Mouse (Mus musculus) urinary bladder, postnatal 36 days (tissue): Measurements from ENCODE around the gene Plin2.
"Not testable (repeated sequence)": the region's sequence is repeated elsewhere in the genome, so short reads cannot be mapped to it uniquely, and the experiment has no call there.

ENCODE experiments used
- DNase-seq, 2 experiments: peaks; one replicate each; pipeline ENCODE4 v3.0.0; 2022; ENCODE audit warnings: low spot score in 2 of 2, mixed read lengths in 1 of 2

The Plin2 gene

GRCm38 (mm10) chr4:86683746-86684145 lies 13.9 kb upstream of the Plin2 start:
- no peak for DNase-seq

DNA sequence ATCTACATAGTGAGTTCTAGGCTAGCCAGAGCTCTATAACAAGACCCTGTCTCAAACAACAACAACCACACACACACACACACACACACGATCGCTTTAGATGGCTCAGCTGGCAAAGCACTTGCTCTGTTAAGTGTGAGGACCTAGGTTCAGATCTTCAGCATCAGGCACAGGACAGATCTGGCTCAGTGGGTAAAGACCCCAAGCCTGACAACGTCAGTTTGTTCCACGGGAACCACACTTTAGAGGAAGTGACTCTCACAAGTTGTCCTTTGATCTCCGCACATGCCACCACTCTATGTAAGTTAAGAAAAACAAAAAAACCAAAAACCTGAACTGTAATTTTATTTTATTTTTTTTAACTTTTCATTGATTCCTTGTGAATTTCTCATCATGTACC lies 13.4 kb upstream of the Plin2 start:
- DNase-seq, result no peak

DNA sequence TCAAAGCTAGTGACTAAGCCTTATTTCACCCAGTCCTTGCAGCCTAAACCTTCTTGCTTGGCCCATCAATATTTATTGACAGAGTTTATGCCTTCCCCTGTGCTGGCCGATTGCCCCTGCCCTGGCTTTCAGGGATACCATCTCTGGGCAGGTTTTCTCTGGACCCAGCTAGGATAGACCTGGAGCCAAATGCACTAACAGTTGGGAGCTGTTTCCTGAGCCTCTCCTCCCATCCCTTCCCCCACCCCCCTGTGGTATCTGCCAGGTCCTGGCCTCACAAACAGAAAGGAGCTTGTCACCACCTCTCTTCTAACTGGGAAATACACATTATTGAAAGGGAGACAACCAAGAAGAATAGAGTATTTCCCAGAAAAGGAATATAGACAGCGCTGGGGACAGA lies 12.0 kb upstream of the Plin2 start:
- DNase-seq, result no peak

DNA sequence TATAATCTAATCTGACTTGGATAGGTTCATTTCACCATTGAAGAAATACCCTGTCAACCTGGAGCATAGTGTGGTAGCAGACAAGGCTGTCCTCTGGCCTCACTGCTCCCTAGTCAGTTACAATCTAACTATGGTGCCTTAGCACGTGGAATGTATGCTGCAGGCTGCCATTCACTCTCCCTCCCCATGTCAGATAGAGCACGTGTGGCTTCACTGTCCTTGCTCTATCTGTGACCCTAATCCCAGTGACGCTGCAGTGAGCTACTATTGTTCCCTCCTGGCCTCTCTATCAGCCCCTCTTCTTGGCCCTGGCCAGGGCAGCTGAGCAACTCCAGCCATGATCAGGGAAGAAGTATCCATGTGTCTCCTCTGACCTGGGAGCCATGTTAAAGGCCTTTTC lies 11.6 kb upstream of the Plin2 start:
- DNase-seq, result no peak

- no peak for DNase-seq
Measured at GRCm38 (mm10) chr4:86679686-86680085, 9.8 kb upstream of the Plin2 start.

GRCm38 (mm10) chr4:86676756-86677155 lies 6.9 kb upstream of the Plin2 start:
- no peak for DNase-seq

- not testable (repeated sequence) for DNase-seq
Measured at GRCm38 (mm10) chr4:86674739-86675138, 4.9 kb upstream of the Plin2 start.

DNA sequence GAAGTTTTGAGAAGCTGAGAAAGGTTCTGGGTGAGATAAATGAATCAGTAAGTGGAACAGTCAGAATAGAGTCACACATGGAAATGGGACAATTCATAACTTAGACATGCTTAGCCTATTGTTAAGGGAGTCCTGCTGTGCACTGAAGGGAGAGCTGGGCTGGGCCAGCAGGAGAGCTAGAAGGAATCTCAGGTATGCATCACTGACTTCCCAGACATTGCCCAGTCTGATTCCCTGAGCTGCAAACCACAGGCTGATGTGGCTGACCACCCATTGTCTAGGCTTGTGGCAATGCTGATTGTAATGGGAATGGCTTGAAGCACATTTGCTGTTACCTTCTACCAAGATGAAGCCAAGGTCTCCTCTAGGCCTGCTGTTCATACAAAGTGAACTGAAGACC lies 4.3 kb upstream of the Plin2 start:
- DNase-seq, result not testable (repeated sequence)

- DNase-seq, result no peak
Measured at GRCm38 (mm10) chr4:86672450-86672849, 2.6 kb upstream of the Plin2 start.

DNA sequence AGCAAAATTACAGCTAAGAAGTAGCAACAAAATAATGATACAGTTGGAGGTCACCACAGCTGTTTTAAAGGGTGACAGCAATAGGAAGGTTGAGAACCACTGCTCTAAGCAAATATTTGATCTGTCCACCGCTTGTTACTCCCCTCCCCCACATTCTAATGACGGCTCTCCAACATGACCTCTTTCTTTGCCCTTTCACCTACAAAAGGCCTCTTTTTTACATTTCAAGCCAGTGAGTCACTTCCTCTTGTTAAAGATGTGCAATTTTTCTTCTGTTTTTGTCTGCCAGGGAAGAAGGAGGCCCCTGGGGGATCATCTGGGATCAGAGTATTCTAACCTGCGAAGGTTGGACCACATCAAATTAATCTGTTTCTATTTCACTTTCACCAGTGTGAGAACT lies 1.9 kb upstream of the Plin2 start:
- DNase-seq, result no peak

GRCm38 (mm10) chr4:86670582-86671306 lies 884 bp upstream of the Plin2 start:
- DNase-seq, result no peak

DNA sequence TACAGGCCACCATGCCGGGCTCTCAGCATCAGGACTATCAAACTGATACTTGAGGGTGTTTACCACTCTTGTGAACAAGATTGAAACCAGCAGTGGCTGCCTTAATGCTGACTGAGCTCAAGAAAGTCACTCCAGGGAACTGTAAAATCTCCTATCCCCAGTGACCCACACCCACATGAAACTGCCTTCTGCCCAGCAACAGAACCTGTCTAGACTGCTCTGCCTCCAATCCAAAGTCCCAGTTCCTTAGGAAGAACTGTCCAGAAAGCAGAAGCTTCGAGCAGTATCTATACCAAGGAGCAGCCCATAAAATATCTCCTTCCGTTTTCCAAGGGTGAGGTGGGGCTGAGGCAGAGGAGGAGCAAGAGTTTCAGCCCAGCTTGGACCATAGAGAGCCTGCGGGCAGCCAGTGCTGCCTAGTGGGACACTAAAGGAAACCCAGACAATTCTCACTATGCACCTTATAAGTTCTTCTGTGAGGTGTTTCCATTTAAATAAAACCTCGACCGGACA lies 563 bp downstream of the Plin2 start:
- DNase-seq, result peak in 1 of 2 experiments; percentile 37

DNA sequence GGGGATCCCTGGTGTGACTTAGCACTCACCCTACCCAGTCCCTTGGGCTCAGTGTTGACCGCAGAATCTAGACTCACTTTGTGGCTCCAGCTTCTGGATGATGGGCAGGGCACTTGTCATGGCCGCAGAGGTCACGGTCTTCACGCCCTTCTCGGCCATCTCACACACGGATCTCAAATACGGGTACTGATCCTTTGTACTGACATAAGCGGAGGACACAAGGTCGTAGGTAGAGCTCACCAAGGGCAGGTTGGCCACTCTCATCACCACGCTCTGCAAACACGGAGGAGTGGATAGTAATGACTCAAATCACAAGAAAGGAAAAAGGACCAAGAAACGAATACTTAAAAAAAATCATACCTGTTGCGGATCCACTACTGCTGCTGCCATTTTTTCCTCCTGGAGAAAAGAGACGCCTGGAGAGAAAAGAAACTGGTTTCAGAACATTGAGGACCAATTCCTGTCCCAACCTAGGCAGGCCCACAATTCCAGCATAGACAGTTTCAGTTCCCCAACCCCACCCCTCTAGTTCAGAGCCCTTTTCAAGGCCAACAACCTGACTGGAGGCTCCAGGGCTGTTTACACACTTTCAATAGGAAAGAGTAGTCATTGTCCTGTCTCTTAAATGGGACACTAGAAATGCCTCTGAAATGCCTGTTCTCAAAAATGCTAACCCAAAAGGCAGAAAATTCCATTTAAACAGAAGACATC lies 1.4 kb downstream of the Plin2 start:
- no peak for DNase-seq

GRCm38 (mm10) chr4:86665596-86665995 lies 4.3 kb downstream of the Plin2 start:
- no peak for DNase-seq

- DNase-seq, result no peak
Measured at GRCm38 (mm10) chr4:86663919-86664318, 5.9 kb downstream of the Plin2 start.

DNA sequence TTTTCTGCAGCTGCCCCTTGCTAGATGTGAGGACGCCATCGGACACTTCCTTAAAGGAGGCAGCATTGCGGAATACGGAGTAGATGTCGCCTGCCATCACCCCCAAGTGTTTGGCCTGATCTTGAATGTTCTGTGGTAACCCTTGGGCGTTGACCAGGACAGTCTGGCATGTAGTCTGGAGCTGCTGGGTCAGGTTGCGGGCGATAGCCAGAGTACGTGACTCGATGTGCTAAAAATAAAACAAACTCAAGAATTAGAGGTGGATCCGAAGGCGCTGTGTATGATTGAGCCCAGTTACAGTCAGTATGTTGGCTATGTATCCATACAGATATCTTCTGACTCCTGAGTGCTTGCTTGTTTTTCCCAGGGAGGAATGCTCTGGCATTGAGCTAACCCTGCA lies 12.7 kb downstream of the Plin2 start:
- peak in 1 of 2 experiments; percentile 34 for DNase-seq

- DNase-seq, result not testable (repeated sequence)
Measured at GRCm38 (mm10) chr4:86656410-86656809, 13.4 kb downstream of the Plin2 start.

- DNase-seq, result no peak
Measured at GRCm38 (mm10) chr4:86651686-86652384, 18.0 kb downstream of the Plin2 start.

DNA sequence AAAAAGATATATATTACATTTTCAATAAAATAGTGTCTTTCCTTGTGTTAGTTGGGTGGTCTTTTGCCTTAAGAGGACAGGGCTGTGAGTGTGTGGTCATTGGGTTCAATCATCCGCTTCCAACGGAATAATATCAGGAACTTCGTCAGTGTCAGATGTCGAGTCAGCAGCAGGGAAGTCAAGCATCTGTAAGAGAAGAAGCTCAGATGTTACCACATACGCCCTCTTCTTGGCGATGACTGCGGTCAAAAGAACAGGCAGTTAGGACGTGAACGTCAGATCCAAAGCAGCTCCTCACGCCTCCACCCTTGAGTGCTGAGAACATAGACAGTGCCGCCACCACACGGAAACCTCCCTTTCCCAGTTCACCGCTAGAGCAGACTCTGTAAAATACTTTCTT lies 21.5 kb downstream of the Plin2 start:
- DNase-seq, result not testable (repeated sequence)

GRCm38 (mm10) chr4:86637561-86637960 lies 32.3 kb downstream of the Plin2 start:
- not testable (repeated sequence) for DNase-seq

DNA sequence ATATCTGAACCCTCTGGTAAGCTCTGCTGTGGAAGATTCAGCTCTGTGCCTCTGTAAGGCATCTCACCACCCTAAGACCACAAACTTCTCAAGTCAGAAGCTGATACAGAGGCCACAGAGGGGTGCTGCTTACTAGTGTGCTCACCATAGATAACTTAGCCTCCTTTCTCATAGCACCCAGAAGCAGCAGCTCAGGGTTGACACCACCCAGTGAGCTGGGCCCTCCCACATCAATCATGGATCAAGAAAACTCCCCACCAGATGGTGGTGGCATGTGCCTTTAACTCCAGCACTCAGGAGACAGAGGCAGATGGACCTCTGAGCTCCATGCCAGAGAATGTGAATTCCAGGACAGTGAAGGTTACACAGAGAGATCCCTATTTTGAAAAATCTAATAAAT lies 35.0 kb downstream of the Plin2 start:
- DNase-seq, result not testable (repeated sequence)

- DNase-seq, result not testable (repeated sequence)
Measured at GRCm38 (mm10) chr4:86634312-86634711, 35.5 kb downstream of the Plin2 start.
